Mouse (Mus musculus) cerebellum, adult 11-12 months (tissue): ENCODE measurements at regions not wholly inside any gene's neighbourhood (a gene's known extent, or its start where the extent isn't known, plus 50 kb on each side); places are given as distances from the start of the nearest gene placed in this dataset.
"Not testable (repeated sequence)": the region's sequence is repeated elsewhere in the genome, so short reads cannot be mapped to it uniquely, and the experiment has no call there.

Experiments used
- DNase-seq: peaks from one replicate; pipeline ENCODE4 v3.0.0; 2022

- DNase-seq: not testable (repeated sequence)
Observed at GRCm38 (mm10) chr13:50906431-50906830, 194.2 kb upstream of the Spin1 start.

- no peak for DNase-seq
Observed at GRCm38 (mm10) chr13:50906910-50907309, 193.8 kb upstream of the Spin1 start.

GRCm38 (mm10) chr13:50912776-50913175 lies 187.9 kb upstream of the Spin1 start:
- DNase-seq: not testable (repeated sequence)

- not testable (repeated sequence) for DNase-seq
Observed at GRCm38 (mm10) chr13:50934017-50934416, 166.7 kb upstream of the Spin1 start.

GRCm38 (mm10) chr13:50942561-50942960 lies 158.1 kb upstream of the Spin1 start:
- no peak for DNase-seq

GRCm38 (mm10) chr13:50949545-50950226 lies 151.0 kb upstream of the Spin1 start:
- DNase-seq: peak; percentile 37

GRCm38 (mm10) chr13:50954671-50955070 lies 146.0 kb upstream of the Spin1 start:
- DNase-seq: no peak

- DNase-seq: no peak
Observed at GRCm38 (mm10) chr13:50958051-50958883, 142.4 kb upstream of the Spin1 start.

GRCm38 (mm10) chr13:50960909-50961308 lies 139.8 kb upstream of the Spin1 start:
- DNase-seq: no peak

GRCm38 (mm10) chr13:50964070-50964469 lies 136.6 kb upstream of the Spin1 start:
- DNase-seq: no peak

- DNase-seq: not testable (repeated sequence)
Observed at GRCm38 (mm10) chr13:50965041-50965440, 135.6 kb upstream of the Spin1 start.

GRCm38 (mm10) chr13:50965678-50966077 lies 135.0 kb upstream of the Spin1 start:
- DNase-seq: no peak

- no peak for DNase-seq
Observed at GRCm38 (mm10) chr13:50966826-50967225, 133.9 kb upstream of the Spin1 start.

- DNase-seq: no peak
Observed at GRCm38 (mm10) chr13:50973379-50973778, 127.3 kb upstream of the Spin1 start.

GRCm38 (mm10) chr13:50975306-50975920 lies 125.3 kb upstream of the Spin1 start:
- DNase-seq: no peak

- DNase-seq: no peak
Observed at GRCm38 (mm10) chr13:50982005-50982404, 118.7 kb upstream of the Spin1 start.

- DNase-seq: no peak
Observed at GRCm38 (mm10) chr13:50982990-50983389, 117.7 kb upstream of the Spin1 start.

GRCm38 (mm10) chr13:50991726-50992432 lies 108.8 kb upstream of the Spin1 start:
- DNase-seq: no peak

- DNase-seq: no peak
Observed at GRCm38 (mm10) chr13:50999738-51000137, 100.9 kb upstream of the Spin1 start.

GRCm38 (mm10) chr13:51004827-51005226 lies 95.9 kb upstream of the Spin1 start:
- DNase-seq: no peak

GRCm38 (mm10) chr13:51010736-51011135 lies 89.9 kb upstream of the Spin1 start:
- no peak for DNase-seq

- no peak for DNase-seq
Observed at GRCm38 (mm10) chr13:51016209-51016608, 84.5 kb upstream of the Spin1 start.
